Mouse (Mus musculus) kidney, postnatal 0 days (tissue): ENCODE data around the gene Qrfp. TPM values are rescaled to one million over a fixed set of nuclear protein-coding genes. Genes with fewer than 3 reads are reported as not detected.
A peak's percentile ranks its signal among the peaks of the same experiment; 100 is the strongest.

ENCODE experiments used
- ATAC-seq: fragments of 200-750 bp; cut with Nextera tagmentation; replicated peaks from 2 replicates; pipeline ENCODE4 v1.8.0; 2017; ENCODE audit warnings: low read depth, moderate number of reproducible peaks, moderate TSS enrichment, moderate library complexity; ENCODE audit not compliant: low FRiP score
- DNase-seq: peaks from one replicate; pipeline ENCODE4 v3.0.0-alpha.2; 2016; ENCODE audit warnings: low spot score
- H3K27ac ChIP-seq: fragments of 300-500 bp; sonication (generic); 2 replicates; pipeline ENCODE4 v1.5.1; 2014; ENCODE audit warnings: mild to moderate bottlenecking
- H3K27me3 ChIP-seq: fragments of 300-500 bp; sonication (generic); 2 replicates; pipeline ENCODE4 v1.6.1; 2014; ENCODE audit warnings: low read length, mixed read lengths; ENCODE audit not compliant: insufficient read depth
- H3K36me3 ChIP-seq: fragments of 300-500 bp; sonication (generic); 2 replicates; pipeline ENCODE4 v1.6.1; 2014; ENCODE audit warnings: low read length, mixed read lengths; ENCODE audit not compliant: insufficient read depth
- H3K4me1 ChIP-seq: fragments of 300-500 bp; sonication (generic); replicated peaks from 2 replicates; pipeline ENCODE4 v1.6.1; 2014; ENCODE audit warnings: antibody characterized with exemption, low read length, mixed read lengths; ENCODE audit not compliant: insufficient read depth
- H3K4me2 ChIP-seq: fragments of 300-500 bp; sonication (generic); 2 replicates; pipeline ENCODE4 v1.6.1; 2014; ENCODE audit warnings: mild to moderate bottlenecking, low read length, moderate library complexity, mixed read lengths
- H3K4me3 ChIP-seq: fragments of 300-500 bp; sonication (generic); replicated peaks from 2 replicates; pipeline ENCODE4 v1.5.1; 2014; ENCODE audit warnings: low read depth, low read length
- H3K9ac ChIP-seq: fragments of 300-500 bp; sonication (generic); 2 replicates; pipeline ENCODE4 v1.6.1; 2014; ENCODE audit warnings: low read depth, low read length
- H3K9me3 ChIP-seq: fragments of 300-500 bp; sonication (generic); replicated peaks from 2 replicates; pipeline ENCODE4 v1.6.1; 2016; ENCODE audit warnings: low read length, inconsistent platforms, mixed read lengths
- CTCF ChIP-seq: IDR thresholded peaks from 2 replicates; pipeline ENCODE4 v1.5.1; 2016; ENCODE audit warnings: antibody characterized with exemption, low read depth, mild to moderate bottlenecking, moderate library complexity
- WGBS: fragments of 180-500 bp; shearing (Covaris S2); extraction: QIAGEN DNeasy Blood & Tissue Kit; methylation state at CpG from one replicate; pipeline ENCODE4 v1.1.7; 2014; 5-methylcytosine and 5-hydroxymethylcytosine counted together
- polyA plus RNA-seq: library from polyadenylated mRNA; unstranded; fragments of >200 nt; fragmentation: Nextera tagmentation; extraction: Ambion mirVana; gene quantifications from 2 replicates; pipeline ENCODE4 v1.2.1, GENCODE M21; 2015

Qrfp gene
- polyA plus RNA-seq, 1 experiment from 2014 or later, result 0.08 TPM

- Histone ChIP-seq H3K4me2 (peak overlapping the region; percentile 79), H3K27me3 (no peaks in the 10 kb centered on the region), H3K9me3 (no peaks in the 10 kb centered on the region), H3K27ac (peak overlapping the region; percentile 93), H3K4me3 (peak overlapping the region; percentile 71), H3K9ac (peak overlapping the region; percentile 95), H3K4me1 (peaks cover 26% of the 10 kb centered on the region), H3K36me3 (no peaks in the 10 kb centered on the region)
- DNase-seq, result no peak
- no peak for ATAC-seq
- TF ChIP-seq CTCF, result no peak
- WGBS, result 0% methylated on average over 1 of the region's 1 CpGs
These were observed 49.9 kb downstream of the Qrfp start for GRCm38 (mm10) chr2:31760486-31760885.

- ATAC-seq (peak; percentile 89), DNase-seq (peak; percentile 92)
- Histone ChIP-seq H3K36me3 (no peaks in the 10 kb centered on the region), H3K4me2 (peak overlapping the region; percentile 79), H3K9ac (peak overlapping the region; percentile 95), H3K4me1 (peaks cover 23% of the 10 kb centered on the region), H3K4me3 (peak overlapping the region; percentile 71), H3K27ac (peak overlapping the region; percentile 93), H3K27me3 (no peaks in the 10 kb centered on the region), H3K9me3 (no peaks in the 10 kb centered on the region)
- 1% methylated on average over 40 of the region's 42 CpGs for WGBS
- TF ChIP-seq CTCF, result no peak
These were observed 50.5 kb downstream of the Qrfp start for GRCm38 (mm10) chr2:31759751-31760460.

GRCm38 (mm10) chr2:31758966-31759365, 51.4 kb downstream of the Qrfp start:
- DNase-seq, result no peak
- Histone ChIP-seq H3K9ac (no peak overlapping the region), H3K27ac (no peak overlapping the region), H3K9me3 (no peaks in the 10 kb centered on the region), H3K36me3 (no peaks in the 10 kb centered on the region), H3K27me3 (no peaks in the 10 kb centered on the region), H3K4me1 (peaks cover 23% of the 10 kb centered on the region), H3K4me3 (no peak overlapping the region; the same call in 1 of the 2 replicates), H3K4me2 (peak overlapping the region; percentile 79)
- whole genome bisulfite sequencing, result 92% methylated on average over 5 of the region's 5 CpGs
- no peak for ATAC-seq
- no peak for TF ChIP-seq CTCF

- no peak overlapping the region for H3K4me2 ChIP-seq
- no peaks in the 10 kb centered on the region for H3K9me3 ChIP-seq
- H3K27ac ChIP-seq, result peak overlapping the region; percentile 54
- DNase-seq (no peak), ATAC-seq (no peak)
- no peaks in the 10 kb centered on the region for H3K27me3 ChIP-seq
- no peak overlapping the region for H3K9ac ChIP-seq
- H3K4me1 ChIP-seq, result peaks cover 14% of the 10 kb centered on the region
- TF ChIP-seq CTCF, result no peak
- H3K4me3 ChIP-seq, result no peak overlapping the region
- no peaks in the 10 kb centered on the region for H3K36me3 ChIP-seq
These were observed 52.9 kb downstream of the Qrfp start for GRCm38 (mm10) chr2:31757472-31757871.

Other genes starting within 250 kb of the Qrfp start
- 83.2 and 87.5 TPM in 2 replicates for gene Fubp3, start 237.9 kb downstream of the Qrfp start, polyA plus RNA-seq
- gene Prdm12, start 170.5 kb downstream of the Qrfp start, polyA plus RNA-seq, result not detected in 2 replicates
- 35.9 and 41.8 TPM in 2 replicates for gene Exosc2, start 139.9 kb downstream of the Qrfp start, polyA plus RNA-seq
- gene Abl1, start 122.2 kb downstream of the Qrfp start, polyA plus RNA-seq, result 24.1 and 26.5 TPM in 2 replicates
- 0.75 and 0.89 TPM in 2 replicates for gene Fibcd1, start 35.4 kb upstream of the Qrfp start, polyA plus RNA-seq
- gene Lamc3, start 76.7 kb upstream of the Qrfp start, polyA plus RNA-seq, result 2.8 TPM in 2 replicates
- 129 and 141 TPM in 2 replicates for gene Aif1l, start 139.6 kb upstream of the Qrfp start, polyA plus RNA-seq
- gene Nup214, start 163.9 kb upstream of the Qrfp start, polyA plus RNA-seq, result 57.6 and 67.3 TPM in 2 replicates